Mouse (Mus musculus) limb, embryonic 12.5 days (tissue): ENCODE measurements at regions not wholly inside any gene's neighbourhood (a gene's known extent, or its start where the extent isn't known, plus 50 kb on each side); places are given as distances from the start of the nearest gene placed in this dataset.

Experiments used
- ATAC-seq: fragments of 200-750 bp; cut with Nextera tagmentation; 2 replicates; pipeline ENCODE4 v1.8.0; 2017; ENCODE audit warnings: low read depth, moderate TSS enrichment; ENCODE audit not compliant: insufficient number of reproducible peaks, insufficient read depth, low FRiP score, low TSS enrichment
- H3K27ac ChIP-seq: fragments of 300-500 bp; sonication (generic); 2 replicates; pipeline ENCODE4 v1.5.1; 2016; ENCODE audit warnings: mild to moderate bottlenecking, moderate library complexity
- H3K27me3 ChIP-seq: fragments of 300-500 bp; sonication (generic); 2 replicates; pipeline ENCODE4 v1.6.1; 2016; ENCODE audit warnings: mild to moderate bottlenecking, moderate library complexity
- H3K36me3 ChIP-seq: fragments of 300-500 bp; sonication (generic); 2 replicates; pipeline ENCODE4 v1.6.1; 2016; ENCODE audit warnings: mild to moderate bottlenecking, moderate library complexity
- H3K4me1 ChIP-seq: fragments of 300-500 bp; sonication (generic); replicated peaks from 2 replicates; pipeline ENCODE4 v1.6.1; 2016
- H3K4me2 ChIP-seq: fragments of 300-500 bp; sonication (generic); 2 replicates; pipeline ENCODE4 v1.6.1; 2016; ENCODE audit warnings: mild to moderate bottlenecking, moderate library complexity
- H3K4me3 ChIP-seq: fragments of 300-500 bp; sonication (generic); replicated peaks from 2 replicates; pipeline ENCODE4 v1.5.1; 2016; ENCODE audit warnings: mild to moderate bottlenecking
- H3K9ac ChIP-seq: fragments of 300-500 bp; sonication (generic); replicated peaks from 2 replicates; pipeline ENCODE4 v1.6.1; 2016; ENCODE audit warnings: mild to moderate bottlenecking, moderate library complexity
- H3K9me3 ChIP-seq: fragments of 300-500 bp; sonication (generic); 2 replicates; pipeline ENCODE4 v1.6.1; 2016; ENCODE audit warnings: mild to moderate bottlenecking, moderate library complexity
- WGBS: fragments of 180-500 bp; shearing (Covaris S2); methylation state at CpG from one replicate; pipeline ENCODE4 v1.1.7; 2016; 5-methylcytosine and 5-hydroxymethylcytosine counted together

- no peak for ATAC-seq
- no peak overlapping the region for H3K9ac ChIP-seq
- H3K27me3 ChIP-seq: no peaks in the 10 kb centered on the region
- H3K4me2 ChIP-seq: no peak overlapping the region
- no peak overlapping the region for H3K4me3 ChIP-seq
- WGBS: 80% methylated on average over 5 of the region's 5 CpGs
- no peaks in the 10 kb centered on the region for H3K9me3 ChIP-seq
- no peaks in the 10 kb centered on the region for H3K4me1 ChIP-seq
- no peak overlapping the region for H3K27ac ChIP-seq
- no peaks in the 10 kb centered on the region for H3K36me3 ChIP-seq
Observed at GRCm38 (mm10) chr8:8392303-8392702, 268.7 kb downstream of the Efnb2 start.

GRCm38 (mm10) chr8:8391321-8391720, 269.7 kb downstream of the Efnb2 start:
- ATAC-seq: no peak
- H3K9me3 ChIP-seq: no peaks in the 10 kb centered on the region
- 88% methylated on average over 9 of the region's 9 CpGs for WGBS

GRCm38 (mm10) chr8:8378248-8378647, 282.8 kb downstream of the Efnb2 start:
- no peaks in the 10 kb centered on the region for H3K36me3 ChIP-seq
- H3K9me3 ChIP-seq: no peaks in the 10 kb centered on the region
- no peak overlapping the region for H3K9ac ChIP-seq
- H3K4me1 ChIP-seq: no peaks in the 10 kb centered on the region
- WGBS: 56% methylated on average over 4 of the region's 4 CpGs
- H3K4me3 ChIP-seq: no peak overlapping the region
- H3K4me2 ChIP-seq: no peak overlapping the region
- H3K27ac ChIP-seq: no peak overlapping the region
- no peaks in the 10 kb centered on the region for H3K27me3 ChIP-seq
- ATAC-seq: no peak

More at GRCm38 (mm10) chr8:8391321-8391720, 269.7 kb downstream of the Efnb2 start:
- H3K9ac ChIP-seq: no peak overlapping the region
- no peak overlapping the region for H3K4me2 ChIP-seq
- no peak overlapping the region for H3K4me3 ChIP-seq
- no peaks in the 10 kb centered on the region for H3K27me3 ChIP-seq
- no peak overlapping the region for H3K27ac ChIP-seq
- no peaks in the 10 kb centered on the region for H3K4me1 ChIP-seq
- no peaks in the 10 kb centered on the region for H3K36me3 ChIP-seq

- ATAC-seq: no peak
- Histone ChIP-seq H3K9me3 (no peaks in the 10 kb centered on the region), H3K4me2 (no peak overlapping the region), H3K36me3 (no peaks in the 10 kb centered on the region), H3K9ac (no peak overlapping the region), H3K27me3 (no peaks in the 10 kb centered on the region), H3K4me3 (no peak overlapping the region), H3K27ac (no peak overlapping the region), H3K4me1 (no peaks in the 10 kb centered on the region)
- WGBS: 73% methylated on average over 3 of the region's 3 CpGs
Observed at GRCm38 (mm10) chr8:8376791-8377190, 284.3 kb downstream of the Efnb2 start.

GRCm38 (mm10) chr8:8376379-8376778, 284.7 kb downstream of the Efnb2 start:
- Histone ChIP-seq H3K4me3 (no peak overlapping the region), H3K4me1 (no peaks in the 10 kb centered on the region), H3K9me3 (no peaks in the 10 kb centered on the region), H3K4me2 (no peak overlapping the region), H3K9ac (no peak overlapping the region), H3K27ac (no peak overlapping the region), H3K36me3 (no peaks in the 10 kb centered on the region), H3K27me3 (no peaks in the 10 kb centered on the region)
- WGBS: 70% methylated on average over 2 of the region's 2 CpGs
- no peak for ATAC-seq

- H3K9me3 ChIP-seq: no peaks in the 10 kb centered on the region
- no peaks in the 10 kb centered on the region for H3K36me3 ChIP-seq
- WGBS: 92% methylated on average over 4 of the region's 4 CpGs
- no peaks in the 10 kb centered on the region for H3K27me3 ChIP-seq
- H3K27ac ChIP-seq: no peak overlapping the region
- H3K4me3 ChIP-seq: no peak overlapping the region
- ATAC-seq: no peak
- no peak overlapping the region for H3K4me2 ChIP-seq
- no peaks in the 10 kb centered on the region for H3K4me1 ChIP-seq
- no peak overlapping the region for H3K9ac ChIP-seq
Observed at GRCm38 (mm10) chr8:8367282-8367871, 293.7 kb downstream of the Efnb2 start.

GRCm38 (mm10) chr8:8361941-8362537, 299.0 kb downstream of the Efnb2 start:
- Histone ChIP-seq H3K36me3 (no peaks in the 10 kb centered on the region), H3K9me3 (no peaks in the 10 kb centered on the region), H3K27ac (no peak overlapping the region), H3K9ac (no peak overlapping the region), H3K4me3 (no peak overlapping the region), H3K4me1 (no peaks in the 10 kb centered on the region), H3K27me3 (no peaks in the 10 kb centered on the region), H3K4me2 (no peak overlapping the region)
- WGBS: 89% methylated on average over 7 of the region's 7 CpGs
- ATAC-seq: no peak

- Histone ChIP-seq H3K4me3 (no peak overlapping the region), H3K36me3 (no peaks in the 10 kb centered on the region), H3K4me2 (no peak overlapping the region), H3K4me1 (0 out of 2 replicates have a peak, but pooled peaks cover 4% of the 10 kb centered on the region), H3K9me3 (no peaks in the 10 kb centered on the region), H3K27ac (no peak overlapping the region), H3K27me3 (no peaks in the 10 kb centered on the region), H3K9ac (no peak overlapping the region)
- ATAC-seq: no peak
Observed at GRCm38 (mm10) chr8:8360586-8360985, 300.5 kb downstream of the Efnb2 start.

GRCm38 (mm10) chr8:8354977-8355376, 306.1 kb downstream of the Efnb2 start:
- H3K4me3 ChIP-seq: no peak overlapping the region
- H3K27ac ChIP-seq: no peak overlapping the region
- H3K4me1 ChIP-seq: peaks cover 7% of the 10 kb centered on the region; the same call in 1 of the 2 replicates
- H3K9ac ChIP-seq: no peak overlapping the region
- no peaks in the 10 kb centered on the region for H3K27me3 ChIP-seq
- H3K9me3 ChIP-seq: no peaks in the 10 kb centered on the region
- no peaks in the 10 kb centered on the region for H3K36me3 ChIP-seq
- 88% methylated on average over 4 of the region's 4 CpGs for WGBS
- no peak overlapping the region for H3K4me2 ChIP-seq
- ATAC-seq: no peak

- Histone ChIP-seq H3K36me3 (no peaks in the 10 kb centered on the region), H3K9me3 (no peaks in the 10 kb centered on the region), H3K27ac (no peak overlapping the region), H3K4me3 (no peak overlapping the region), H3K4me1 (no peaks in the 10 kb centered on the region), H3K9ac (no peak overlapping the region), H3K27me3 (peaks cover 4% of the 10 kb centered on the region; the same call in 1 of the 2 replicates), H3K4me2 (no peak overlapping the region)
- 51% methylated on average over 2 of the region's 2 CpGs for WGBS
- no peak for ATAC-seq
Observed at GRCm38 (mm10) chr8:8344661-8345060, 316.4 kb downstream of the Efnb2 start.

- ATAC-seq: no peak
- WGBS: 58% methylated on average over 19 of the region's 19 CpGs
- no peak overlapping the region for H3K27ac ChIP-seq
- H3K4me1 ChIP-seq: peaks cover 11% of the 10 kb centered on the region; the same call in 1 of the 2 replicates
- no peaks in the 10 kb centered on the region for H3K36me3 ChIP-seq
- H3K9me3 ChIP-seq: no peaks in the 10 kb centered on the region
- peaks cover 6% of the 10 kb centered on the region; the same call in 1 of the 2 replicates for H3K27me3 ChIP-seq
- no peak overlapping the region for H3K4me3 ChIP-seq
- no peak overlapping the region for H3K4me2 ChIP-seq
- H3K9ac ChIP-seq: no peak overlapping the region
Observed at GRCm38 (mm10) chr8:8335256-8335972, 325.6 kb downstream of the Efnb2 start.
